Mouse (Mus musculus): ENCODE measurements around the gene Adig. TPM values are rescaled to one million over a fixed set of nuclear protein-coding genes. Genes with fewer than 3 reads are reported as not detected.

The Adig gene
- total and polyA plus RNA-seq, 2 experiments, result not detected

GRCm38 (mm10) chr2:158512528-158512927, 10.1 kb downstream of the Adig start, which contains the start of gene Arhgap40:
Arhgap40 (plus strand) TSS chr2:158512796.
- H3K9ac ChIP-seq (ENCODE audit: low read depth, low read length), result no peak within 1 kb of the TSS
- H3K79me2 ChIP-seq (ENCODE audit: control insufficient read depth, insufficient read depth, low read length), result no peaks in the 10 kb centered on the region
- no peaks in the 10 kb centered on the region for H3K36me3 ChIP-seq (ENCODE audit: control insufficient read depth, insufficient read depth, low read length)
- H3K4me3 ChIP-seq (ENCODE audit: insufficient read depth, low read depth, low read length), result no peak within 1 kb of the TSS
- no peak within 1 kb of the TSS for H3K27ac ChIP-seq (replicated peaks; ENCODE audit: insufficient read depth, low read depth, low read length)
- WGBS, result 87% methylated on average over 10 of the region's 10 CpGs
- no peak for DNase-seq (ENCODE audit: extremely low read depth, low read depth, low spot score)
- H3K27me3 ChIP-seq (ENCODE audit: control insufficient read depth, insufficient read depth, low read length), result no peaks in the 10 kb centered on the region
- no peak for TF ChIP-seq CTCF (IDR thresholded peaks at IDR 0.05; ENCODE audit: low read depth, low read length)
- H3K4me1 ChIP-seq (ENCODE audit: control insufficient read depth, insufficient read depth, low read length), result no peaks in the 10 kb centered on the region

DNA sequence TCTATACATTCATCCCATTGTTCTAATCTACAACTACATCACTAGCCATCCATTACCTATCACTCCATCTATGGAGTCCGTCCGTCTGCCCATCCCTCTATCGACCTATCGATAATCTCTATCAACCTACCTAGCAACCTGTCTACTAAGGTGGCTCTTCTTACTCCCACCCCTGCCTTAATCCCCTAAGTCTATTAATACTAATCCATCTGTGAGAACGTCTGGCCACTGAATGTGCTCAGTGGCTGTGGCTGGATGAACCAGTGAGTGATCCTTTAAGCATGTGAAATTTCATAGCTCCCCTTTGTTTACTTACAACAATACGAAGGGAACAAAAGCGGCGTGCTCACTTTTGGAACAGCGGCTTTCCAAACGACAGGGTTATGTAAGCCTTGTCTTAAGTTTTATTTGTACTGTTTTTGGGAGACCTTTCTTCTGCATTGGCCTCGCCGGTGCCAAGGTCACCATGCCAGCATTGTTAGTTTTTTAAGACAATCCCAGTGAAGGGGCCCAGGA, 11.5 kb downstream of the Adig start:
- Histone ChIP-seq H3K36me3 (ENCODE audit: control insufficient read depth, insufficient read depth, low read length) (no peaks in the 10 kb centered on the region), H3K27me3 (ENCODE audit: control insufficient read depth, insufficient read depth, low read length) (no peaks in the 10 kb centered on the region), H3K27ac (replicated peaks; ENCODE audit: insufficient read depth, low read depth, low read length) (no peak overlapping the region), H3K9ac (ENCODE audit: low read depth, low read length) (no peak overlapping the region), H3K79me2 (ENCODE audit: control insufficient read depth, insufficient read depth, low read length) (no peaks in the 10 kb centered on the region), H3K4me1 (ENCODE audit: control insufficient read depth, insufficient read depth, low read length) (no peaks in the 10 kb centered on the region), H3K4me3 (ENCODE audit: insufficient read depth, low read depth, low read length) (no peak overlapping the region)
- TF ChIP-seq CTCF (IDR thresholded peaks at IDR 0.05; ENCODE audit: low read depth, low read length) (no peak), POLR2A (IDR thresholded peaks at IDR 0.05; ENCODE audit: extremely low read depth, insufficient read depth, low read length) (no peak)
- DNase-seq (ENCODE audit: extremely low read depth, low read depth, low spot score), result no peak
- WGBS, result 79% methylated on average over 12 of the region's 12 CpGs

DNA sequence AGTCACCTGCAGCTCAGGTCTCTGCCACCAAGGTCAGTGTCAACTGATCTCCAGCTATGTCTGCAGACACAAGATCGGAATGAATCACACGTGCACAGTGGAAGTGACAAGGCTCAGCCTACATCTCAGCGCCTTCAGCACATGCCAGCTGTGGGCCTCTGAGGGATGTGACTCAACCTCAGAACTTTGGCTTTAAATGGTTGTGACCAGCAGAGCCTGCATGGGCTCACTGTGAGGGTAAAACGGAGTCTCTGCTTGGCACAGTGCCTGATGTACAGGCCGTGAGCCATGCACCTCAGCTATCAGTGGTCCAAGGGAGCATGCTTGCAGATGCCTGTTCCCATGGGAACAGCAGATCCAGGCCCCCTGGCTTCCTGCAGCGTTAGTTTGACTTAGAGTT, 16.2 kb downstream of the Adig start:
- no peak overlapping the region for H3K4me3 ChIP-seq (ENCODE audit: insufficient read depth, low read depth, low read length)
- no peaks in the 10 kb centered on the region for H3K4me1 ChIP-seq (ENCODE audit: control insufficient read depth, insufficient read depth, low read length)
- WGBS, result 70% methylated on average over 6 of the region's 6 CpGs
- TF ChIP-seq POLR2A (IDR thresholded peaks at IDR 0.05; ENCODE audit: extremely low read depth, insufficient read depth, low read length), result no peak
- TF ChIP-seq CTCF (IDR thresholded peaks at IDR 0.05; ENCODE audit: low read depth, low read length), result no peak
- no peak overlapping the region for H3K27ac ChIP-seq (replicated peaks; ENCODE audit: insufficient read depth, low read depth, low read length)
- no peaks in the 10 kb centered on the region for H3K27me3 ChIP-seq (ENCODE audit: control insufficient read depth, insufficient read depth, low read length)
- no peak for DNase-seq (ENCODE audit: extremely low read depth, low read depth, low spot score)
- no peak overlapping the region for H3K9ac ChIP-seq (ENCODE audit: low read depth, low read length)
- H3K36me3 ChIP-seq (ENCODE audit: control insufficient read depth, insufficient read depth, low read length), result no peaks in the 10 kb centered on the region
- H3K79me2 ChIP-seq (ENCODE audit: control insufficient read depth, insufficient read depth, low read length), result no peaks in the 10 kb centered on the region

DNA sequence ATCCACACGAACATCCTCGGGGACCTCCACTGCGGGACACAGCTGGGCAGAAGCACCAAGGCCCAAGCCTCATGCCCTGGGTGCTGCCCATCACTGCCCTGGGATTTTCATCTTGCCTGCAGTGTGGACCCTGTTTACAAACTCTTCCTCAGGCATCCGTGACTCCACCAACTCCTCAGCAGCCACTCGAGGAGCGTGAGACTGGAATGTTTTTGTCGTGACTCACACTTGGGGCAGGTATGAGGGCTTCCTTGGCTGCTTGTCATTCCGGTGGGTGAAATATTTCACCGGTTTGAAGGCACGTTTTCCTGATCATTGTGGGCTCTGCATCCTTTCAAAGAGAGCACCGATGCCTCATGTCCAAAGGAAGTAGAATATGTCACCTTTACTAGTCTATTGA, 16.7 kb downstream of the Adig start:
- Histone ChIP-seq H3K4me1 (ENCODE audit: control insufficient read depth, insufficient read depth, low read length) (no peaks in the 10 kb centered on the region), H3K9ac (ENCODE audit: low read depth, low read length) (no peak overlapping the region), H3K27me3 (ENCODE audit: control insufficient read depth, insufficient read depth, low read length) (no peaks in the 10 kb centered on the region), H3K27ac (replicated peaks; ENCODE audit: insufficient read depth, low read depth, low read length) (no peak overlapping the region), H3K36me3 (ENCODE audit: control insufficient read depth, insufficient read depth, low read length) (no peaks in the 10 kb centered on the region), H3K4me3 (ENCODE audit: insufficient read depth, low read depth, low read length) (no peak overlapping the region), H3K79me2 (ENCODE audit: control insufficient read depth, insufficient read depth, low read length) (no peaks in the 10 kb centered on the region)
- WGBS, result 77% methylated on average over 11 of the region's 11 CpGs
- DNase-seq (ENCODE audit: extremely low read depth, low read depth, low spot score), result no peak
- TF ChIP-seq CTCF (IDR thresholded peaks at IDR 0.05; ENCODE audit: low read depth, low read length), result no peak
- no peak for TF ChIP-seq POLR2A (IDR thresholded peaks at IDR 0.05; ENCODE audit: extremely low read depth, insufficient read depth, low read length)

GRCm38 (mm10) chr2:158519800-158520199, 17.4 kb downstream of the Adig start:
- no peak overlapping the region for H3K9ac ChIP-seq (ENCODE audit: low read depth, low read length)
- TF ChIP-seq CTCF (IDR thresholded peaks at IDR 0.05; ENCODE audit: low read depth, low read length), result no peak
- no peak for TF ChIP-seq POLR2A (IDR thresholded peaks at IDR 0.05; ENCODE audit: extremely low read depth, insufficient read depth, low read length)
- 73% methylated on average over 6 of the region's 6 CpGs for WGBS
- H3K4me3 ChIP-seq (ENCODE audit: insufficient read depth, low read depth, low read length), result no peak overlapping the region
- H3K36me3 ChIP-seq (ENCODE audit: control insufficient read depth, insufficient read depth, low read length), result no peaks in the 10 kb centered on the region
- no peaks in the 10 kb centered on the region for H3K27me3 ChIP-seq (ENCODE audit: control insufficient read depth, insufficient read depth, low read length)
- no peaks in the 10 kb centered on the region for H3K79me2 ChIP-seq (ENCODE audit: control insufficient read depth, insufficient read depth, low read length)
- DNase-seq (ENCODE audit: extremely low read depth, low read depth, low spot score), result no peak
- H3K27ac ChIP-seq (replicated peaks; ENCODE audit: insufficient read depth, low read depth, low read length), result no peak overlapping the region
- H3K4me1 ChIP-seq (ENCODE audit: control insufficient read depth, insufficient read depth, low read length), result no peaks in the 10 kb centered on the region

GRCm38 (mm10) chr2:158523060-158523459, 20.6 kb downstream of the Adig start:
- Histone ChIP-seq H3K9ac (ENCODE audit: low read depth, low read length) (no peak overlapping the region), H3K27me3 (ENCODE audit: control insufficient read depth, insufficient read depth, low read length) (no peaks in the 10 kb centered on the region), H3K4me1 (ENCODE audit: control insufficient read depth, insufficient read depth, low read length) (no peaks in the 10 kb centered on the region), H3K36me3 (ENCODE audit: control insufficient read depth, insufficient read depth, low read length) (no peaks in the 10 kb centered on the region), H3K27ac (replicated peaks; ENCODE audit: insufficient read depth, low read depth, low read length) (no peak overlapping the region), H3K4me3 (ENCODE audit: insufficient read depth, low read depth, low read length) (no peak overlapping the region), H3K79me2 (ENCODE audit: control insufficient read depth, insufficient read depth, low read length) (no peaks in the 10 kb centered on the region)
- no peak for DNase-seq (ENCODE audit: extremely low read depth, low read depth, low spot score)
- no peak for TF ChIP-seq CTCF (IDR thresholded peaks at IDR 0.05; ENCODE audit: low read depth, low read length)
- TF ChIP-seq POLR2A (IDR thresholded peaks at IDR 0.05; ENCODE audit: extremely low read depth, insufficient read depth, low read length), result no peak
- WGBS, result 65% methylated on average over 8 of the region's 8 CpGs
